Mouse (Mus musculus) midbrain, embryonic 14.5 days (tissue): ENCODE measurements around the gene Zfr2. TPM values are rescaled to one million over a fixed set of nuclear protein-coding genes. Genes with fewer than 3 reads are reported as not detected.

Experiments
- ATAC-seq: fragments of 200-750 bp; cut with Nextera tagmentation; 2 replicates; pipeline ENCODE4 v1.8.0; 2017; ENCODE audit warnings: moderate number of reproducible peaks, moderate library complexity; ENCODE audit not compliant: low FRiP score, low TSS enrichment
- DNase-seq: peaks from one replicate; pipeline ENCODE4 v3.0.0-alpha.2; 2015
- H3K27ac ChIP-seq: fragments of 300-500 bp; sonication (generic); replicated peaks from 2 replicates; pipeline ENCODE4 v1.5.1; 2014; ENCODE audit warnings: mild to moderate bottlenecking, low read depth, low read length, moderate library complexity
- H3K27me3 ChIP-seq: fragments of 300-500 bp; sonication (generic); 2 replicates; pipeline ENCODE4 v1.6.1; 2014; ENCODE audit warnings: low read length, control low read depth, mixed read lengths; ENCODE audit not compliant: control insufficient read depth, insufficient read depth
- H3K36me3 ChIP-seq: fragments of 300-500 bp; sonication (generic); 2 replicates; pipeline ENCODE4 v1.6.1; 2014; ENCODE audit warnings: low read length, control low read depth; ENCODE audit not compliant: control insufficient read depth, insufficient read depth
- H3K4me1 ChIP-seq: fragments of 300-500 bp; sonication (generic); 2 replicates; pipeline ENCODE4 v1.6.1; 2014; ENCODE audit warnings: mild to moderate bottlenecking, antibody characterized with exemption, low read length, control low read depth; ENCODE audit not compliant: control insufficient read depth, insufficient read depth
- H3K4me2 ChIP-seq: fragments of 300-500 bp; sonication (generic); 2 replicates; pipeline ENCODE4 v1.6.1; 2014; ENCODE audit warnings: mild to moderate bottlenecking, low read length, moderate library complexity
- H3K4me3 ChIP-seq: fragments of 300-500 bp; sonication (generic); replicated peaks from 2 replicates; pipeline ENCODE4 v1.5.1; 2014; ENCODE audit warnings: low read depth, low read length
- H3K9ac ChIP-seq: fragments of 300-500 bp; sonication (generic); replicated peaks from 2 replicates; pipeline ENCODE4 v1.6.1; 2014; ENCODE audit warnings: mild to moderate bottlenecking, low read length, moderate library complexity
- H3K9me3 ChIP-seq: fragments of 300-500 bp; sonication (generic); 2 replicates; pipeline ENCODE4 v1.6.1; 2016; ENCODE audit warnings: low read length, control low read depth, mixed read lengths; ENCODE audit not compliant: control insufficient read depth
- whole genome bisulfite sequencing: fragments of 180-500 bp; shearing (Covaris S2); extraction: QIAGEN DNeasy Blood & Tissue Kit; methylation state at CpG from one replicate; pipeline ENCODE4 v1.1.7; 2014; 5-methylcytosine and 5-hydroxymethylcytosine counted together
- polyA plus RNA-seq: library from polyadenylated mRNA; unstranded; fragments of >200 nt; fragmentation: Nextera tagmentation; extraction: Ambion mirVana; gene quantifications from 2 replicates; pipeline ENCODE4 v1.2.1, GENCODE M21; 2014

Zfr2 gene
- polyA plus RNA-seq, 1 experiment from 2014 or later, result 21.7 TPM

- H3K27me3 ChIP-seq, result peaks cover 19% of the 10 kb centered on the region; the same call in 1 of the 2 replicates
- H3K4me3 ChIP-seq, result peak overlapping the region; percentile 63
- H3K27ac ChIP-seq, result peak overlapping the region; percentile 97
- H3K9ac ChIP-seq, result peak overlapping the region; percentile 73
- peak; percentile 90 for ATAC-seq
- H3K36me3 ChIP-seq, result peaks cover 20% of the 10 kb centered on the region
- no peaks in the 10 kb centered on the region for H3K9me3 ChIP-seq
- peak overlapping the region; percentile 97 for H3K4me2 ChIP-seq
- H3K4me1 ChIP-seq, result peaks cover 9% of the 10 kb centered on the region; the same call in 1 of the 2 replicates
- peak; percentile 95 for DNase-seq
- WGBS, result under 1% methylated on average over 93 of the region's 93 CpGs
Observed at GRCm38 (mm10) chr10:81192270-81192967, 40.5 kb upstream of the Zfr2 start.

DNA sequence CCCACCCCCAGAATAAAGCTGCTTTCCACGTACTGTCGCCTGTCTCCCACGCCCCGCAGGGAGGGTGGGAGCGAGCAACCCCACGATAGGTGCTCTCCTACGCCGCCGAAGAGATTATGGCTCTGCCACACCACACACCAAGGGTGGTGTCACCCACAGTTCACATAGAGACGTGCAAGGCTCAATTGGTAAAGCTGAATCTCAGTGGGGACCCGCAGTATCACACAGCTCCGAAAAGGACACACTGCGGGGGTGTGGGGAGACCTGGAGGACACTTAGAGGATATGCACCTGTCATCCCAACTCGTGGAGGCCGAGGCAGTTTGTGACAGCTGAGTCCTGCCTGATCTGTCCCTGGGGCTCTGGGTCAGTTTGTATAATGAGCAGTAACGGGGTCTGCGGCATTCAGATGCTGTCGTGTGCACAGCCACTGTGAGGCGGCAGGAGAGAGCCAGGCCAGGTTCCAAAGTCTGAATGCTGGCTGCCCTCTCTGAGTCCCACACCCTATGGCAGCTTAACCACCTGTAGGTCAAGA lies 39.9 kb upstream of the Zfr2 start:
- peak; percentile 11 for ATAC-seq
- peak overlapping the region; percentile 63 for H3K4me3 ChIP-seq
- WGBS, result 1% methylated on average over 19 of the region's 19 CpGs

DNA sequence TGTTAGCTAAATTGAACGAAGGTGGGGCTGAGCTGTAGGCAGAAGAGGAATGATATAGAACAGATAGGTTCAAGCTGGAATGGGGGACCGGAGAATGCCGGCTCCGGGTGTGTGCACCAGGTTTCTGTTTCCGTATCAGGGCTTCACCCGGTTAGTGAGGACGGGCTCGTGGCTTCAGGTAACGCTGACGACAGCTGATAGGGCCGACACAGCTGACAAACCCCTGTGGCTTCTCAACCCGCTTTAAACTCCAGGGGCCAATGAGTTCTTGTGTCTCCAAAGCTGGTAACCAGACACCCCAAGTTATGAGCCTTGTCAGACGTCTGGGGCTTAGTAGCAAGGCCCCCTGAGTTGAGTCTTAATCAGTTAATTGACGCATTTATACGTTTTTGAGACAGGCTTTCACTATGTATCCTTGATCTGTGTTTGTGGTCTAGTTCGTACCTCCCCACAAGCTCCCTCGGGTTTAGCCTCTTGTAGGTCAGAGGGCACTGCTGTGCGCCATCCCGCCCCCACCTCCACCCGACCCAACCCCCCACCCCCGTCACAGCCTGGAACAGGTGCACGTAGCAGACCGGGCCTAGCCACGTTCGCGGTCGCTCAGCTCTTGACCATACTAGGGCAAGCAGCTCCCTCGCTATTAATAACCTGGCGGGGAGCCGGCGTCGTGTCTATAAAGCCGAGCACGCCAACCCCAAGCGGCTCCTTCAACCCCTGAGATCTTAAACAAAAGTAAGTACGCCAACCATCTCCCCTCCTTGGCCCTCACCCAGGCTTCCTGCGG lies 38.8 kb upstream of the Zfr2 start:
- Histone ChIP-seq H3K36me3 (peaks cover 16% of the 10 kb centered on the region), H3K9me3 (no peaks in the 10 kb centered on the region), H3K4me2 (no peak overlapping the region), H3K4me1 (peaks cover 9% of the 10 kb centered on the region; the same call in 1 of the 2 replicates), H3K27ac (no peak overlapping the region), H3K27me3 (peaks cover 19% of the 10 kb centered on the region; the same call in 1 of the 2 replicates), H3K4me3 (no peak overlapping the region), H3K9ac (no peak overlapping the region)
- WGBS, result 17% methylated on average over 37 of the region's 37 CpGs
- ATAC-seq (no peak), DNase-seq (no peak)

More for the DNA sequence above, 39.9 kb upstream of the Zfr2 start:
- Histone ChIP-seq H3K27me3 (peaks cover 19% of the 10 kb centered on the region; the same call in 1 of the 2 replicates), H3K27ac (peak overlapping the region; percentile 97), H3K36me3 (peaks cover 20% of the 10 kb centered on the region), H3K4me2 (peak overlapping the region; percentile 97), H3K9me3 (no peaks in the 10 kb centered on the region), H3K4me1 (peaks cover 9% of the 10 kb centered on the region; the same call in 1 of the 2 replicates), H3K9ac (peak overlapping the region; percentile 73)
- peak; percentile 64 for DNase-seq

DNA sequence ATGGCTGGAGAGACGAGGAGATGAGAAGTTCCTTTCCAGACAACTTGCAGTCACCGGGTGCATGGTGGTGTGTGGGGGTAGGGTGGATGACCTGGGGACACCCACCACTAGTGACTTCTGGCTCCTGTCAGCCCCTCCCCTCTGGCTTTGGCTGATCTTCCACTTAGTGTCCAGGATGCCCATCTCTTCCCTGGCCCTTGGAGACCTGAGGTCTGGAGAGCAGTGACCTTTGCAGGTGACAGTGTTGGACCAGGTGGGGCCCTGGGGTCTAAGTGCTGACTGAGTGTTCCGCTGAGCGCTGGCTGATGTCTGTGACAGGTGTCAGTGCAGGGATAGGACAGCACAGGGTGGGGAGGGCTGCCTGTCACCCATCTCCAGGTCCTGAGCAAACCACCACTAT lies 37.7 kb upstream of the Zfr2 start:
- WGBS, result 67% methylated on average over 4 of the region's 4 CpGs
- H3K27ac ChIP-seq, result no peak overlapping the region
- peaks cover 19% of the 10 kb centered on the region; the same call in 1 of the 2 replicates for H3K27me3 ChIP-seq
- no peak for DNase-seq
- no peak overlapping the region for H3K4me3 ChIP-seq
- H3K4me2 ChIP-seq, result no peak overlapping the region
- H3K36me3 ChIP-seq, result peaks cover 7% of the 10 kb centered on the region
- peaks cover 9% of the 10 kb centered on the region; the same call in 1 of the 2 replicates for H3K4me1 ChIP-seq
- ATAC-seq, result no peak
- H3K9me3 ChIP-seq, result no peaks in the 10 kb centered on the region
- no peak overlapping the region for H3K9ac ChIP-seq

DNA sequence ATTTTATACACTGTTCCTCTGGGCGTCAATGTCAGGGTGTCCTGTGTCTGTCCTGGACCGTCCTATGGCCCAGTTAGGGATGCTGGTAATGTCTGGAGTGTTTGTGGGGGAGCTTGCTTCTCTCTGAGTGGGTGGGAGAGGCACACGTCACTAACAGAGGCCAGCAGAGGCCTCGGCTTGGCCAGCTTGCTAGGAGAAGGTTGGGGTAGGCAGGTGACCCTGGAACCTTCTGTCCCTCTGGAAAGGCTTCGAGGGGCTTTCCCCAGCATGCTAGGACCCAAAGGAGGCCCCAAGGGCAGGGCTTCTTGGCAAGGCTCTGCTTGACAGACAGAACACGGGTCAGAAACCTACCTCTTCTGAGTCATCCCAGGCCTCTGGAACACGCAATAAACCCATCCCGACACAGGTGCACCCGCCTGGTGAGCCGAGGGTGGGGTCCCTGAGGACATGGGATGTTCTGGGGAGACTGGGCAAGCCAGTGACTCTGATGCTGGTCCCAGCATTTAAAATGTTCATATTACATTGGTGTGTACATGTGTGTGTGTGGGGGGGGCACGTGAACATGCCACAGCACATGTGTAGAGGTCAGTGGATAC lies 36.4 kb upstream of the Zfr2 start:
- Histone ChIP-seq H3K9ac (no peak overlapping the region), H3K27me3 (peaks cover 19% of the 10 kb centered on the region; the same call in 1 of the 2 replicates), H3K4me2 (no peak overlapping the region), H3K36me3 (no peaks in the 10 kb centered on the region), H3K27ac (no peak overlapping the region), H3K9me3 (no peaks in the 10 kb centered on the region), H3K4me3 (no peak overlapping the region), H3K4me1 (peaks cover 9% of the 10 kb centered on the region; the same call in 1 of the 2 replicates)
- DNase-seq (no peak), ATAC-seq (no peak)
- WGBS, result 70% methylated on average over 11 of the region's 11 CpGs

- Histone ChIP-seq H3K4me2 (no peak overlapping the region), H3K4me1 (peaks cover 5% of the 10 kb centered on the region; the same call in 1 of the 2 replicates), H3K36me3 (no peaks in the 10 kb centered on the region), H3K9me3 (no peaks in the 10 kb centered on the region), H3K9ac (no peak overlapping the region), H3K27ac (no peak overlapping the region), H3K27me3 (peaks cover 19% of the 10 kb centered on the region; the same call in 1 of the 2 replicates), H3K4me3 (no peak overlapping the region)
- ATAC-seq (no peak), DNase-seq (no peak)
- 54% methylated on average over 6 of the region's 6 CpGs for WGBS
Observed at GRCm38 (mm10) chr10:81197305-81197704, 35.6 kb upstream of the Zfr2 start.

DNA sequence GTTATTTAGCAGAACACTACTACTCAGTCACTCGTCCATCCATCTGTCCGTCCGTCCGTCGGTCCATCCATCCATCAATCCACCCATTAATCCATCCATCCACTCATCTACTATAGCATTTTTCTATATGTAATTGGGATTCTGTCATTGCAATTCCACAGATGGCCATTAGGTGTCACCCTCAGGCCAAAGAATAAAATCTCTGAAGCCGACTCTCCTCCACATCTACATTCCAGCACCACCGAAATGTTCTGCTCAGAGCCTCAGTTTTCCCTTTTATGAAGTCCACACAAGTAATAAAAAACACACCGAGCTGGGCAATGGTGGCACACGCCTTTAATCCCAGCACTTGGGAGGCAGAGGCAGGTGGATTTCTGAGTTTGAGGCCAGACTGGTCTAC lies 34.7 kb upstream of the Zfr2 start:
- Histone ChIP-seq H3K4me2 (no peak overlapping the region), H3K4me3 (no peak overlapping the region), H3K36me3 (no peaks in the 10 kb centered on the region), H3K27me3 (peaks cover 19% of the 10 kb centered on the region; the same call in 1 of the 2 replicates), H3K9me3 (no peaks in the 10 kb centered on the region), H3K9ac (no peak overlapping the region), H3K27ac (no peak overlapping the region), H3K4me1 (peaks cover 2% of the 10 kb centered on the region; the same call in 1 of the 2 replicates)
- DNase-seq (peak; percentile 90), ATAC-seq (no peak)
- WGBS, result 3% methylated on average over 9 of the region's 9 CpGs

DNA sequence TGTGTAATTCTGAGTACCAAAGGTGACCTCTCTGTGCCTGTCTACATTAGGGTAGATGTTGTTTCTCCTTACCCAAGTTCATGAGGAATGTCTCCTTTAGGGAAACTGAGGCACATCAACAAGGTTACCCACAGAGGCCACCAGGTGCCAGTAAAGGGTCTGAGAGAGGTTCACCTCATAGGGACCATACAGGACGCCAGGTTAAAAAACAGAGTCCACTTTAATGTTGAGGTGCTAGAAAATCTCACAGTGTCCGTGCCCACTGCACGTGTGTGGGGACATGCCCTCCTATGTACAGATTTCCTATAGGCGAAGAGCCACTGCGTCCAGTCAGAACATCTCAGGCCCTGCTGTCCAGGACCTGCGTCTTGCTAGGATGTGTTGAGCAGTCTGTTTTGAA lies 34.0 kb upstream of the Zfr2 start:
- H3K4me2 ChIP-seq, result no peak overlapping the region
- 86% methylated on average over 6 of the region's 6 CpGs for WGBS
- DNase-seq (no peak), ATAC-seq (no peak)
- H3K9me3 ChIP-seq, result no peaks in the 10 kb centered on the region
- H3K27ac ChIP-seq, result no peak overlapping the region
- H3K4me3 ChIP-seq, result no peak overlapping the region
- H3K4me1 ChIP-seq, result no peaks in the 10 kb centered on the region
- peaks cover 19% of the 10 kb centered on the region; the same call in 1 of the 2 replicates for H3K27me3 ChIP-seq
- H3K36me3 ChIP-seq, result no peaks in the 10 kb centered on the region
- H3K9ac ChIP-seq, result no peak overlapping the region
